Mouse (Mus musculus): ENCODE results near the gene Six5.

Gene Six5

DNA sequence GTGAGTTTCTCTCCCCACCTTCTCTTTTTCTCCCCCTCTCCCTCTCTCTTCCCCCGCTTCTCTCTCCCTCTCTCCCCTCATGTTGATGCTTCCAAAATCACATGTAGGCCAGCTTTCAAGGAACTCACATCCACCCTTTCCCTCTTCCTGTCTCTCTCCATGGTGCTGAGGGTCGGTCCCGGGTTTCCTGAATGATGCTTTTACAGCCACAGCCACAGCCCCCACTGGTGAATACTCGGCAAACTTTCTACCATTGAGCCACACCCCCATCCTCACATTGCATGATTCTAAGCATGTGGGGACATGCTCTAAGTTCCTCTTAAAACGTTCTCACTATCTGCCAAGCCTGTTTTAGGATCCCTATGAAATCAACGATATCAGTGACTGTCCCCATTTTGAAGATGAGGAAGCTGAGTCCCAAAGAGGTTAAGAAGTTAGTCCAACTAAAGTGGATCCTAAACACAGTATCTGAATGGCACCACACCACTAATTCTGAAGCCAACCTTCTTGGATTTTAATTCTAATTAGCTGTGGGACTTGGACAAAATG, 53.2 kb downstream of the Six5 start:
- no peak for DNase-seq (ENCODE audit: low spot score)
